Mouse (Mus musculus): ENCODE measurements at regions not wholly inside any gene's neighbourhood (a gene's known extent, or its start where the extent isn't known, plus 50 kb on each side); places are given as distances from the start of the nearest gene placed in this dataset.

GRCm38 (mm10) chr16:97234321-97234720 is 63.8 kb upstream of the Dscam start:
- DNase-seq: no peak

- DNase-seq: no peak
Measured at GRCm38 (mm10) chr16:97239626-97240025, 69.1 kb upstream of the Dscam start.

- no peak for DNase-seq
Measured at GRCm38 (mm10) chr16:97240085-97240484, 69.5 kb upstream of the Dscam start.

- no peak for DNase-seq
Measured at GRCm38 (mm10) chr16:97240859-97241360, 70.4 kb upstream of the Dscam start.

- DNase-seq: no peak
Measured at GRCm38 (mm10) chr16:97241639-97242038, 71.1 kb upstream of the Dscam start.

- DNase-seq: no peak
Measured at GRCm38 (mm10) chr16:97250488-97250887, 79.9 kb upstream of the Dscam start.

- DNase-seq: no peak
Measured at GRCm38 (mm10) chr16:97252551-97252950, 82.0 kb upstream of the Dscam start.

GRCm38 (mm10) chr16:97252997-97253635 is 82.6 kb upstream of the Dscam start:
- DNase-seq: no peak

GRCm38 (mm10) chr16:97258821-97259220 is 88.3 kb upstream of the Dscam start:
- DNase-seq: no peak

- no peak for DNase-seq
Measured at GRCm38 (mm10) chr16:97263451-97263850, 92.9 kb upstream of the Dscam start.

- DNase-seq: no peak
Measured at GRCm38 (mm10) chr16:97270417-97271133, 86.0 kb upstream of the Bace2 start.

- no peak for DNase-seq
Measured at GRCm38 (mm10) chr16:97271264-97271663, 85.3 kb upstream of the Bace2 start.

- DNase-seq: peak; percentile 83 to 85
Measured at GRCm38 (mm10) chr16:97272035-97272631, 84.4 kb upstream of the Bace2 start.

- no peak for DNase-seq
Measured at GRCm38 (mm10) chr16:97278913-97279312, 77.6 kb upstream of the Bace2 start.

- DNase-seq: no peak
Measured at GRCm38 (mm10) chr16:97281615-97282110, 74.9 kb upstream of the Bace2 start.

GRCm38 (mm10) chr16:97282943-97283342 is 73.6 kb upstream of the Bace2 start:
- no peak for DNase-seq

GRCm38 (mm10) chr16:97285886-97286447 is 70.6 kb upstream of the Bace2 start:
- DNase-seq: no peak

- DNase-seq: peak; percentile 59 to 60
Measured at GRCm38 (mm10) chr16:97286717-97287116, 69.8 kb upstream of the Bace2 start.

- peak; percentile 10 to 44 for DNase-seq
Measured at GRCm38 (mm10) chr16:97288634-97289033, 67.9 kb upstream of the Bace2 start.

GRCm38 (mm10) chr16:97292484-97293048 is 64.0 kb upstream of the Bace2 start:
- peak; percentile 9 to 36 for DNase-seq

- DNase-seq: peak; percentile 80 to 84
Measured at GRCm38 (mm10) chr16:97293273-97293672, 63.3 kb upstream of the Bace2 start.

- DNase-seq: no peak
Measured at GRCm38 (mm10) chr16:97297140-97297539, 59.4 kb upstream of the Bace2 start.

GRCm38 (mm10) chr16:97304156-97304735 is 52.3 kb upstream of the Bace2 start:
- peak in 1 of 2 experiments; percentile 7 for DNase-seq

All from kidney, postnatal 4 days (tissue).